Mouse (Mus musculus) E14TG2a.4 (cell line): ENCODE measurements around the gene Abcg2.

Experiments
- CTCF ChIP-seq: conservative IDR thresholded peaks from 2 replicates; pipeline ENCODE4 v1.5.1; 2014; ENCODE audit warnings: low read length
- POU5F1 ChIP-seq: IDR thresholded peaks from 2 replicates; pipeline ENCODE4 v1.6.1; 2014; ENCODE audit warnings: low read length, borderline replicate concordance

GRCm38 (mm10) chr6:58608422-58608821, 24.1 kb downstream of the Abcg2 start:
- TF ChIP-seq CTCF = no peak
- TF ChIP-seq POU5F1 = no peak
